Mouse (Mus musculus) left cerebral cortex, adult 11 months (tissue): ENCODE data around the gene Hist1h4i.

Experiments used
- DNase-seq: peaks from one replicate; pipeline ENCODE4 v3.0.0; 2022; ENCODE audit warnings: low spot score

Gene Hist1h4i

DNA sequence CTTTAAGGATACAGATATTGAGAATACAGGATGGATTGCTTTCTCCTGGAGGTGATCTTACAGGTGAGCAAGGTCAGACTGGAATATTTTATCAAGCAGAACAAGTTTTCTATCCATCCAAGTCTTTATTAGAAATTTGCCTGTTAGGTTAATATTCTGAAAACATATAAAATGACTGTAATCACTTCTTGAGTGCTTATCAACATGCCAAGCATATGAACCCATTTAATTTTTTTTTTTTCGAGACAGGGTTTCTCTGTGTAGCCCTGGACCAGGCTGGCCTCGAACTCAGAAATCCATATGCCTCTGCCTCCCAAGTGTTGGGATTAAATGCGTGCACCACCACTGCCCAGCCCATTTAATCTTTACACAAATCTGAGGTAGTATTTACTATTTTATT is 4.2 kb downstream of the Hist1h4i start:
- no peak for DNase-seq

DNA sequence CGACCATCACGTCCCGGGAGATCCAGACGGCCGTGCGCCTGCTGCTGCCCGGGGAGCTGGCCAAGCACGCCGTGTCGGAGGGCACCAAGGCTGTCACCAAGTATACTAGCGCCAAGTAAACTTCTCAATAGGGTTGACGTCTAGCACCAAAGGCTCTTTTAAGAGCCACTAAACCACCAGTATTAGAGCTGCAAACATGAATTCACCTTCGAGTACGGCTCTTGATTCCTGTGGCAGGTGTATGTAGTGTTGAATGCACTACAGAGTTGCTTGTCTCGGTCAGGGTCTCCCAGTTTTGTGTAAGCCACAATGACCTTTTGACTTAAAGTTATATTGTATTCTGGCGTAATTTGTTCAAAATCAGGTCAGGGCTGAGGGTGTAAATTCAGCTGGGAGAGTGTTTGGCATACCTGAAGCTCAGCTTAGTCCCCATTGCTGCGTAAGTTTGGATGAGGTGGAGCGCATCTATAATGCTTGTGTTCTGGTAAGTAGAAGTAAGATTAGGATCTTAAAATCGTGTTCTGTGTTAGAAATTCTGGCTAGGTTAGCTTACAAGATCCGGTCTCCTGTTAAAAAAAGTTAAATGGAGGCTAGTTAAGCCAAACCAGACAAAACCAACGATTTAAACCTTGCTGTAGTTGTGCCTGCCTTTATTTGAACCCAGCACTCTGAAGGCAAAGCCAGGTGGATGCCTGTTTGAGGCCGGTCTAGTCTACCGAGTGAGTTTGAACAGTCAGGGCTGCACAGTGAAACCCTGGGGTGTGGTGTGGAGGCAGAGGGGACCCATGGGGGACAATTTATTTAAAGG is 4.8 kb downstream of the Hist1h4i start:
- no peak for DNase-seq

DNA sequence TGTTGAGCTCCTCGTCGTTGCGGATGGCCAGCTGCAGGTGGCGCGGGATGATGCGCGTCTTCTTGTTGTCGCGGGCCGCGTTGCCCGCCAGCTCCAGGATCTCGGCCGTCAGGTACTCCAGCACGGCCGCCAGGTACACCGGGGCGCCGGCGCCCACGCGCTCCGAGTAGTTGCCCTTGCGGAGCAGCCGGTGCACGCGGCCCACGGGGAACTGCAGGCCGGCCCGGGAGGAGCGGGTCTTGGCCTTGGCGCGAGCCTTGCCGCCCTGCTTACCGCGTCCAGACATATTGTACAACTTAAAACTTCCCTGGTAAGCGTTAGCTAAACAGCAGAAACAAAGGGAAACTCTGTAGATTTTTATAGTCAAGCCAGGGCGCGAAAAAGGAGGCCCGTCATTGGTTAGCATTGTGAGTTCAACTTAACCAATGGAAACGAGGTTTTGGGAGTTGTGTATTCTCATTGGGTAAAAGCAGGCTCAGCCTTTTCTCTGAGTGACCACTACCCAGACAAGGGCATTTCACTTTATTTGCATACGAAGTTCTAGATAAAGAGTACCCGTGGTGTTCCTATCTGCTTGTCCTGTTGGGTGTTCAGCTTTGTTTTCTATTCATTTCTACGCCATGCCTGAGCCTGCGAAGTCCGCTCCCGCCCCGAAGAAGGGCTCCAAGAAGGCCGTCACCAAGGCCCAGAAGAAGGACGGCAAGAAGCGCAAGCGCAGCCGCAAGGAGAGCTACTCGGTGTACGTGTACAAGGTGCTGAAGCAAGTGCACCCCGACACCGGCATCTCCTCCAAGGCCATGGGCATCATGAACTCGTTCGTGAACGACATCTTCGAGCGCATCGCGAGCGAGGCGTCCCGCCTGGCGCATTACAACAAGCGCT is 5.7 kb downstream of the Hist1h4i start, which contains the start of the genes Hist1h2ah and Hist1h2bk:
TSS of gene Hist1h2ah (minus strand) at position 302 of the 882 bp plus-strand sequence.
TSS of gene Hist1h2bk (plus strand) at position 604 of the 882 bp plus-strand sequence.
- DNase-seq, result peak; percentile 91

DNA sequence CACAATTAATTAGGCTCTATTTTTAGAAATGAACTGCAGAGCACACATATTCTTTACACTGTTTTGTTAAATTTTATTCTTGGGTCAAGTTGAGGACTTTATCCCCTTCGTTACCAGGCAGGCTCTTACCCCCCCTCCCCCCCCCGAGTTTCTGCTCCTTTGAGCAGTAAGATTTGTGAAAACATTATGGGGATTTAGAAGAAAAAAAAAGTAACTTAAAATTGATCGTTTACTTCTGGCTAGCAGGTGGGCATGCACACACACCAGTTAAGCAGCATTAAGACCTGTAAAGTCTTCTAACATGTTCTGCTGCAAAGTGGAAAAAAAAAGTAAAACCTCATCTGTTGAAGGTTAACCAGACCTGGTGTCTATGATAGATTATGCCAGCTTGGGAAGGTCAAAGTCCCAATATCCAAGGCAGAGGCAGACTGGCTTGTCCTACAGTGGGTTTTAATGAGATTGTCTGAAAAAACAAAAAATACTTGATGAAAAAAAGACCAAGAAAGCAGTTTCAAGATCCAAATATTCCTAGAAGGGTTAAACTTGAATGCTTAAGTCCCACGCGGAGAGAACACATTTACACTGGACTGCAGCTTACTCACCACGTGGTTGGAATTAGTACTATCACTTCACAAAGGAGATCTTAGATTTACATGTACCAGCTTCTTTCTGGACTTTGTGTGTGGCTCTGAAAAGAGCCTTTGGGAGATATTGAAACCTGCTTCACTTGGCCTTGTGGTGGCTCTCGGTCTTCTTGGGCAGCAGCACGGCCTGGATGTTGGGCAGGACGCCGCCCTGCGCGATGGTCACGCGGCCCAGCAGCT is 6.5 kb downstream of the Hist1h4i start:
- no peak for DNase-seq

DNA sequence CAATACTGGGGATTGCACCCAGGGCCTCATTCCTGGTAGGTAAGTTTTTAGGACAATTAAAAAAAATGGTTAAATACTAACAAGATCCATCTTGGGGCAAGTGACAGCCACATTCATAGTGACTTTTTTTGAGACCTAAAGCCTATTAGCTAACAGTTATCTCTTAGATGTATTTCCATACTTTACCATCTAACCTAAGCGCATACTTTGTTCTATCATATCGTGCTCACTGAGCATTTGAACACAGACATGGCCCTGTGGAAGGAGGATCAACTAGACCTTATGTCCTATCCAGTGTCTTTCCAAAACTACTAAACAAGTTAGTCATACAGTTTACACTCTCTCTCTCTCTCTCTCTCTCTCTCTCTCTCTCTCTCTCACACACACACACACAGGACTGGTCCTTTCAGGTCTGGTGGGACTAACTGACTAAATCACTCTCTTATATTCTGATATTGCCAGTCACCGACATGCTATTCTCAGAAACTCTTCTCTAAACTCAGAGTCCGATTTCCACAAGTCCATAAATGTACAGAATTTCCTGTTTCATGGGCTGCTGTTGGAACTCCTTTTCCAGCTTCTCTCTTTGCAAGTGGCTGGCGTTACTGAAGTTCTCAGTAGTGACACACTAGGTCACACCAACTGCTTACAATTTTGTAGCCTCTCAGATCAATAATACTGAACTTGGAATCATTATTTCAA is 7.3 kb downstream of the Hist1h4i start:
- DNase-seq, result no peak

DNA sequence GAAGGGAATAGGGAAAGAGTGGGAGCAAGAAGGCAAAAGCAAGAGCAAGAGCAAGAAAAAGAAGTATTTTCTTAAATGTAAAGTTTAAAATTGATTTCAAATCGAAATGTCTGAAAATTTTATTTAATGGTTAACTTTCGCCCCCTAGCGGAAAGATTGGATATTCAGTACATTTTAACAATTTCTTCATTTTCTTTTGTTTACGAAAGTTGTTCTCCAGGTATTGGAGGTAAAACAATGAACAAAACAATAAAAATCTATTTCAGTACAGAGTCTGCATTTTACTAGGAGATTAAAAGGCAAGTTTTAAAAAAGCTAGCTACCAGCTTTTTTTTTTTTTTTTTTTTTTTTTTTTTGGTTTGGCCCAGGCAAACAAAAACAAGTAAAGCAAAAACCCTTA is 10.7 kb downstream of the Hist1h4i start:
- DNase-seq, result no peak

DNA sequence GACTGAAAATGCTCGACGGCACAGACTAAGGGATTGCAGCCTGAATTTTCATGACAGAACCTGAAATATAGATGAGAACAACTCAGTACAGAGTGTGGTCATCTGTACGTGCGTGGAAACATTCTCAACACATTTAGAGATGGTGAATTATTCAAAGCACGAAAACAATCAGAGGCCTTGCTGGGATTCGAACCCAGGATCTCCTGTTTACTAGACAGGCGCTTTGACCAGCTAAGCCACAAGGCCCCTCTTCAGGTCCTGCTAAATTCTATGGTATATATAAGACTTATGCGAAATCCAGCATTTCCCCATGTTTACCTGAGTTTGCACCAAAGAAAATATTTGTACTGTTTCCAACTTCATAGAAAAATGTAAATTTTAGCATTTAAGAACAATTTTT is 11.2 kb downstream of the Hist1h4i start:
- DNase-seq, result no peak

DNA sequence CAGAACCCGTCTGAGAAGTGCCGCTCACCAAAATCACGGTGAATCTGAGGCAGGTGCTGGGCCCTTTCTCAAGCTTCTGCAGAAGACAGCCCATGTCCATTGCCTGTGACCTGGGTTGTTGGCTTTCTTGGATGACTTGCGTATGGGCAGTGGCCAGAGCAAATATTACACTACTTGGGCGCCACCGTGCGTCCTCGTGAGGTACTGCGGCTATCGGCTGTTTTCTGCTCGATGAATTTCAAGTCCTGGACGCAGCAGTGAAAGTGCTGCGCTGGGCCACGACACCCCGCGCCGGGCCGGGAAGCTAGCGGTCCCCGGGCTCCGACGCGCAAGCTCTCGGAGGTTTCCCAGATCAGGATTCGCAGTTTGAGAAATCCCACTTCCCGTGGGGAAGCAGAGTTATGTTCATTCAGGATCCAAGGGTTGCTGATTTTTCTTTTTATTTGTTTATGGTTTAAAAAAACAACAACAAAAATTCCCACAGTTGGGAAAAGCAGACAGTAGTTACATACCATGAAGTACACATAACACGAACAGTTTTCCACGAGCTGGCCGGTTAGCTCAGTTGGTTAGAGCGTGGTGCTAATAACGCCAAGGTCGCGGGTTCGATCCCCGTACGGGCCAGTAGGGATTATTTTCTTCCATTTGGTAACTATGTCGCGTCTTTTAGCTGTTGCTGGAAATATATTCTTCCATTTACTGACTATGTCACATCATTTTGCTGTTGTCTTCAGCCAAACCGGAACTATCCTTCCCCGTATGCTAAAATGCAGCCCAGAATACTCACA is 12.3 kb downstream of the Hist1h4i start:
- DNase-seq, result peak; percentile 84

DNA sequence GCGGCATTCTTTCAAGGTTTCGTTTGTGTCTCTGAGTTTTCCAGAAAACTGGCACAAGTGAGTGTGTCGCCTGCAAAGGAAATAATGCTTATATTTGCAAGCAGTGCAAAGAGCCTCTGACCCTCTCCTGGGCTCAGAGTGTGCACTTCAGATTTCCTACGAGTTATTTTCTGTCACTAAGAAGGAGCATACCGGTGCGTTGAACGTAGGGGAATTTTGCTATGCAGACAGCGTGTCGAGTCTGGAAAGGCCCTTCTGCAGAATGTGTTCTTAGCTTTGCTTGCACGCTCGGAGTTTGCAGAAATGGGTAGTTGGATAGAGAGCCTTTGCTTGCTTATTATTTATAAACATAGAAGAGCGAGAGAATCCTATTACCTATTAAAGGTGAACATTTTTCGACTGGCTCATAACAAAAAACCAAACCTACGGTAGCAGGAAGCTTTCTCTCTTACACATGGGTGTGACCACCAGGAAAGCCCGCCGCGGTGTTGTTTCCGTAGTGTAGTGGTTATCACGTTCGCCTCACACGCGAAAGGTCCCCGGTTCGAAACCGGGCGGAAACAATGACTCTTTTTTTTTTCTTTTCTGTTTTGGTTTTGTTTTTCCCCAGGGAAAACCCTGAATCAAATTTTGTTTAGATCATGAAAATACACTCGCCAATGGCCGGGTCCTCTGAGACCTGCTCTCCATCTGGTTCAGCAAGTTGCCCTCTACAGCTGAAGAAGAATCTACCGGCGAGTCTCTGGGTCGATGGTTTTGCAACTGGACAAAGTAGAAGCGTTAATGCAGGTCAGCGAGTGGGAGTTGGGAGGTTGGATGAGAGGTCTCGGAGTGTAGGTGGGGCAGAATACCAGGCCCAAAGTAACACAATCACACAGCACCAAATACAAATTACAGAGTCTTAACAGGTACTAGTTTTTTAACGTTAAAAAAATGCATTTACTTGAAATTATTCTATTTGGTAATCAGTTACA is 14.8 kb downstream of the Hist1h4i start:
- peak; percentile 54 for DNase-seq

DNA sequence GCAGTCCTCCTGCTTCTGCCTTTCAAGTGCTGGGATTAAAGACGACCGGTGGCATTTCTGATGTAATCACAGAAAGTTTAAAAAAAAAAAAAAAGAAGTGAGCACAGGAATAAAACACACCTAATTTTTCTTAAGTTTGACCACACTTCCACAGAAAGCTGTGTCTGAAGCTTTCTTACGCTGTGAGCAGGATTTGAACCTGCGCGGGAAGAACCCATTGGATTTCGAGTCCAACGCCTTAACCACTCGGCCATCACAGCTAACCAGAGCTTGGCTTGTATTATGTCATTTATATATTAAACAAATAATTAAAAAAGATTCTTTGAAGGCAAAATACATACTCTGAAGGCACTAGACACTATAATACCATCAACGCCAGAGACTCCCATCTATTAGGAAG is 18.9 kb downstream of the Hist1h4i start:
- no peak for DNase-seq

DNA sequence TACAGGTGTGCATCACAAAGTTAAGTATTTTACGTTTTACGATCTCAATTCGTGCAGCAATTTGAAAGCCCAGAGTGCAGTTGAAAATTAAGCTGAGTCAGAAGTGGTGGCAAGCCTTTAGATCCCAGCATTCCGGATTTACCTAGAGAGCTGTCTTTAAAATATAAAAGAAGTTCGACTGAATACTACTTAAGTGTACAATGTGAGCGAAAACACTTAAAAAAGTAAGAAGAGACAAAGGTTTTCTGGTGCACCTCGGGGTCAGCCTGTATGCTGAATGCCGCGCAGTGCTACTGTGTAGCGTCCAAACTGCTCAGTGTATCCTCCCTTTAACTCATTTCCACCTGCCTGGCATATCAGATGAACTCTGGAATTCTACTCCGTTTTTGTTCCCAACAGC is 19.6 kb downstream of the Hist1h4i start:
- DNase-seq, result no peak

DNA sequence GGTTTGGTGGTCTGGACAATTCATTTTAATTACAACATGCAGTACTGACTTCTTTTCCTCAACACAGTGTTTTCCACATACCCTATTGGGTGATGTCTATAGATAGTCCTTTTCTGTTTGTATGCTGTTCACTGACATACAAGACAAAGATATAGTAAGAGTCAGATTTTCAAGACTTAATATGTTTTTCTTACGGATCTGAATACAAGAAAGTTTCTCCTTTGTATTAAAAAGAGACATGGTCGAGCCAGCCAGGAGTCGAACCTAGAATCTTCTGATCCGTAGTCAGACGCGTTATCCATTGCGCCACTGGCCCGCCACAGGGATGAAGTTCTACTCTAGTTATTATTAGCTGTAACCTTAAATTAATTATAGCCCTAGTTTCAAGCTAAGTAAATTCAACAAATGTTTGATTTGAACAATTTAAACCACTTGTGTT is 20.2 kb downstream of the Hist1h4i start:
- DNase-seq, result no peak

DNA sequence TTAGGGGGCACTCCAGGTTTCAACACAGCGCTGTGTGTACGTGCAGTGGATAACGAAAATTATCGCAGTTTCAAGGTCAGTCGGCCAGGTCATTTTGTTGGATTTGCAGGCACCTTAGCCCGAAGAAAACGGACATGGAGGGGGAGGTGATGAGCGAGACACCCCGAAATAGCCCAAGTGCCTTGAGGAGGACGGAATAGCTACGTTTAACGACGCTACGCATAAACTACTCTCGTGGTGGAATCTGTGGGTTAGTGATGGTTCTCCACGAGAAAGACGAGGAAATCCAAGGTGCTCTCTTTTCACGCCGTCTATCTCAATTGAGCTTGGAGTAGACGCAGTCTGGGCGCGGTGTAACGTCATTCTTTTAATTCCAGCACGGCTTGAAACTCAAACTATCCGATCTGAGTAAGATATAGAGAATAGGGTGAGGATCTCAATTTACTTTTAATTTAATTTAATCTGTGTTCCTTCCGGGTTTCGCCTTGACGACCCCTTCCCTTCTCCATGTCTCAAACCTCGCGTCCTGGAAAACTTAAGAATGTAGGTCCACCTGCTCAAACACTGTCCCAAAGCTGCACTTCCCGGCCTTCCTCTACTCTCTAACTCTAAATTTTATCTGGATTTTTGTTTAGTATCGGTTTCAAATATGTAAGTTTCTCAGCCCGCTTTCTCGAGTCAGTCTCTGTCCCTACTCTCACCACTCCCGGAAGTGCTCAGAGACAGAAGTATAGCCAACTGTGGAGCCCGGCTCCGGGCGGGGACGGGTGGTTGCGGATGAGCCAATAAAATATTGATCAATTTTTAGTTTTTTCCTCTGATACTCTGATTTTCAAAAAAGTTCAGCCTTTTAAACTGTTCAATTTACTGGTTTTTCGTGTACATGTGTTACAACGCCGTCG is 21.0 kb downstream of the Hist1h4i start:
- DNase-seq, result no peak

DNA sequence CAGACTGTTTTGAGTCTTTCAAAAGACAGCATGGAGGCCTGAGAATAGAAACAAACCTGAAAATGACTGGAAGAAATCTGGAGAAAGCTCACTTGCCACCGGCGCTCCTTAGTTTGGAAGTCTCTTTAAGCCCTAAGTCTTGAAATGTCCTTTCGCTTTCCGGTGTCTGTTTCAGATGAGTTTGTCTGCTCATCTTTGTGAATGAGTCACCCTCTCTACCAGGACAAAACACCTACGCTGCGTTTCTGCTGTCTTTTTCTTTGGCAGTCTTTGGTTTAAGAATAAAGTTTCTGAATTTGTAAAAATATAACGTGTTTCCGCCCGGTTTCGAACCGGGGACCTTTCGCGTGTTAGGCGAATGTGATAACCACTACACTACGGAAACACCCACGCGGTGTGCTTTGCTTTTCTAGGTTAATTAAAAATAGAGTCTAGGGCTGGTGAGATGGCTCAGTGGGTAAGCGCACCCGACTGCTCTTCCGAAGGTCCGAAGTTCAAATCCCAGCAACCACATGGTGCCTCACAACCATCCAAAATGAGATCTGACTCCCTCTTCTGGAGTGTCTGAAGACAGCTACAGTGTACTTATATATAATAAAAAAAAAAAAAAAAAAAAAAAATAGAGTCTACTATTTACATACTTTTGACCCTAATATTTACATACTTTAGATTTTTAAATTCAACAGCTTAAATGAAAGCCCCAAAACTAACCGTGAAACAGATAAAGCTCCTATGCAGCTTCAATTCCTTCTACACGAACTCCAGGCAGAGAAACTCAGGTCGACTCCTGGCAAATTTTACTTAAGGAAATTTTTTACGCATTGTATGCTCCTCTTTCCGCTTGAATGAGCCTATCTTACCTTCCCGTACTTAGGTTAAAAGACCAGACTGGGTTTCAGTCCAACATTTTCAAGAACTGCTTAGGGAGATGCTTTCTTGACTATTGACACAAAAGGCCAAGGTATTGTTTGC is 25.4 kb downstream of the Hist1h4i start:
- peak; percentile 52 for DNase-seq

DNA sequence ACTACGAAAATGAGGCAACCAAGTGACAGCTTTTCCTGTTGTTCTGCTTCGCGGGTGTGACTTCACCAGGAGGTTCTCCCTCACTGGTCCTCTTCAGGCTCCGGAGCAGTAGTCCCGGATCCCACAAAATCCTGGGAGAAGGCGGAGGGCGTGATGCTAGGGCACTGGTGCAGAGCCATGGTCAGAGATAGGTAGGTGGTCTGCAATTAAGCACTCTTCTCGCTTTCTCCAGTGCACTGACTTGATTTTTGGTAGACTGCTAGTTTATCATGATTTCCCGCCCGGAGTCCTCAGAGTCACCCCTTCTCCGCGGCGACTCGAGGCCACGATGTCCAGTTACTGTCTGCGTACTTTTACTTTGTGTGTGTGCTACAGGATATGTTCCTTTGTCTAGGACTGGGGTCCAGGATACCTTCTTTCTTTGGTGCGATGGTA is 26.7 kb downstream of the Hist1h4i start:
- no peak for DNase-seq

DNA sequence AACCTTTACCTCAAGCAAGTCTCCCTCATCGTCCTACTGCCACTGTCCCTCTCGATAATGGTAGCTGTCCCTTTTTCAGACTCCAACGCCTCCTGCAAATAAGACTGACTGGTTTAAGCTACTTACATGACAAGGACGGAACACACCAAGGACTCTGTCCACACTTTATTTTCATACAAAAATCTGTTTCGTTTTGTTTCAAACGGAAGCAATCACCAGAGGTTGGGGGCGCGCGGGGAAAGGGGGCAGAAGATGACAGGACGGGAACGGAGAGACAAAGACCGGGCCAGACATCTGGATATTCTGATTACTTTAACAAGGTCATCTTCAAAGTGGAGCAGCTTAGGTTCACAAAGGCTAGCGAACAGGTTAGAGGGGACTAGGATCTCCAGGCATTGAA is 27.4 kb downstream of the Hist1h4i start:
- DNase-seq, result no peak

DNA sequence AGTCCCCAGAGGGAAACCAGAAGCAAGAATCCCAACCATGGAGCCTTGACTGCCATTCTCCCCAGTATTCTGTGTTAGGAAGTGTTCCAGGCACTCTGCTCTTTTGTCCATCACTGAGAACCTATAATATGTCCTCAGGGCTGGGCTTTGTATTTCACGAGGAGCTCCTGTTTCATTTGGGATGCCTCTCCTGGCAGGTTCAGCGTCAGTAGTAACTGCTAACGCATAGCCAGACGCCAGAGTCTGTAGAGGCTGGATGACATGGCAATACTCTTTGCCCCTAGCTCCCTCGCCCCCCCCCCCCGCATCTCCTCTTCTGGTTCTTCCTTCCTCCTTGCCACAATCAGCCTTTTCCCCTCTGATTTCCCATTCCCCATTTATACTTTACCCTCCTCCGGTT is 31.5 kb downstream of the Hist1h4i start, which contains the start of gene Prss16:
TSS of gene Prss16 (minus strand) at position 101 of the 400 bp plus-strand sequence.
- no peak for DNase-seq
